Mouse (Mus musculus): Measurements from ENCODE around the gene Cyth1.

Gene Cyth1

GRCm38 (mm10) chr11:118222917-118223316 lies 25.5 kb downstream of the Cyth1 start:
- no peak for DNase-seq

GRCm38 (mm10) chr11:118222351-118222885 lies 26.0 kb downstream of the Cyth1 start:
- no peak for DNase-seq

- peak; percentile 87 for DNase-seq
Observed at GRCm38 (mm10) chr11:118220561-118221262, 27.7 kb downstream of the Cyth1 start.

- DNase-seq = no peak
Observed at GRCm38 (mm10) chr11:118219066-118219465, 29.3 kb downstream of the Cyth1 start.

- no peak for DNase-seq
Observed at GRCm38 (mm10) chr11:118216468-118216867, 31.9 kb downstream of the Cyth1 start.

GRCm38 (mm10) chr11:118215928-118216458 lies 32.4 kb downstream of the Cyth1 start:
- no peak for DNase-seq

- peak; percentile 68 for DNase-seq
Observed at GRCm38 (mm10) chr11:118212636-118213112, 35.7 kb downstream of the Cyth1 start.

- no peak for DNase-seq
Observed at GRCm38 (mm10) chr11:118211749-118212635, 36.4 kb downstream of the Cyth1 start.

- peak; percentile 66 for DNase-seq
Observed at GRCm38 (mm10) chr11:118210962-118211361, 37.4 kb downstream of the Cyth1 start.

GRCm38 (mm10) chr11:118210116-118210515 lies 38.3 kb downstream of the Cyth1 start:
- DNase-seq = no peak

GRCm38 (mm10) chr11:118209376-118209775 lies 39.0 kb downstream of the Cyth1 start:
- no peak for DNase-seq

- DNase-seq = no peak
Observed at GRCm38 (mm10) chr11:118208672-118209272, 39.6 kb downstream of the Cyth1 start.

GRCm38 (mm10) chr11:118207424-118208033 lies 40.9 kb downstream of the Cyth1 start:
- DNase-seq = no peak

GRCm38 (mm10) chr11:118206267-118206666 lies 42.1 kb downstream of the Cyth1 start:
- DNase-seq = no peak

- no peak for DNase-seq
Observed at GRCm38 (mm10) chr11:118203469-118203868, 44.9 kb downstream of the Cyth1 start.

- peak; percentile 64 for DNase-seq
Observed at GRCm38 (mm10) chr11:118202410-118203233, 45.8 kb downstream of the Cyth1 start.

GRCm38 (mm10) chr11:118201833-118202409 lies 46.5 kb downstream of the Cyth1 start:
- no peak for DNase-seq

GRCm38 (mm10) chr11:118200834-118201830 lies 47.3 kb downstream of the Cyth1 start:
- no peak for DNase-seq

- no peak for DNase-seq
Observed at GRCm38 (mm10) chr11:118198296-118198600, 50.1 kb downstream of the Cyth1 start.

All from lung, postnatal 36 days (tissue).